Mouse (Mus musculus) heart, embryonic 13.5 days (tissue): Measurements from ENCODE around the gene Gli3. TPM values are rescaled to one million over a fixed set of nuclear protein-coding genes. Genes with fewer than 3 reads are reported as not detected.
A peak's percentile ranks its signal among the peaks of the same experiment; 100 is the strongest.

Experiments used
- ATAC-seq: fragments of 200-750 bp; cut with Nextera tagmentation; 2 replicates; pipeline ENCODE4 v1.8.0; 2017; ENCODE audit warnings: moderate TSS enrichment; ENCODE audit not compliant: insufficient number of reproducible peaks, low FRiP score, low TSS enrichment; ENCODE audit errors: extremely low read depth
- H3K27ac ChIP-seq: fragments of 300-500 bp; sonication (generic); replicated peaks from 2 replicates; pipeline ENCODE4 v1.5.1; 2015; ENCODE audit warnings: moderate library complexity, mild to moderate bottlenecking, inconsistent platforms
- H3K27me3 ChIP-seq: fragments of 300-500 bp; sonication (generic); replicated peaks from 2 replicates; pipeline ENCODE4 v1.6.1; 2015; ENCODE audit warnings: mild to moderate bottlenecking, inconsistent platforms
- H3K36me3 ChIP-seq: fragments of 300-500 bp; sonication (generic); 2 replicates; pipeline ENCODE4 v1.6.1; 2015; ENCODE audit warnings: mild to moderate bottlenecking, inconsistent platforms
- H3K4me1 ChIP-seq: fragments of 300-500 bp; sonication (generic); 2 replicates; pipeline ENCODE4 v1.6.1; 2015; ENCODE audit warnings: inconsistent platforms
- H3K4me2 ChIP-seq: fragments of 300-500 bp; sonication (generic); 2 replicates; pipeline ENCODE4 v1.6.1; 2015; ENCODE audit warnings: inconsistent platforms, mild to moderate bottlenecking, moderate library complexity
- H3K4me3 ChIP-seq: fragments of 300-500 bp; sonication (generic); 2 replicates; pipeline ENCODE4 v1.5.1; 2015; ENCODE audit warnings: moderate library complexity, mild to moderate bottlenecking, inconsistent platforms
- H3K9ac ChIP-seq: fragments of 300-500 bp; sonication (generic); 2 replicates; pipeline ENCODE4 v1.6.1; 2015; ENCODE audit warnings: inconsistent platforms, mild to moderate bottlenecking, moderate library complexity
- H3K9me3 ChIP-seq: fragments of 300-500 bp; sonication (generic); 2 replicates; pipeline ENCODE4 v1.6.1; 2016; ENCODE audit warnings: inconsistent platforms
- WGBS: fragments of 180-500 bp; shearing (Covaris S2); methylation state at CpG from one replicate; pipeline ENCODE4 v1.1.7; 2015; ENCODE audit warnings: mixed read lengths; 5-methylcytosine and 5-hydroxymethylcytosine counted together
- polyA plus RNA-seq: library from polyadenylated mRNA; unstranded; fragments of >200 nt; fragmentation: Nextera tagmentation; extraction: Ambion mirVana; gene quantifications from 2 replicates; pipeline ENCODE4 v1.2.1, GENCODE M21; 2015

Gli3 gene
- polyA plus RNA-seq, 1 experiment from 2014 or later = 7.4 TPM

DNA sequence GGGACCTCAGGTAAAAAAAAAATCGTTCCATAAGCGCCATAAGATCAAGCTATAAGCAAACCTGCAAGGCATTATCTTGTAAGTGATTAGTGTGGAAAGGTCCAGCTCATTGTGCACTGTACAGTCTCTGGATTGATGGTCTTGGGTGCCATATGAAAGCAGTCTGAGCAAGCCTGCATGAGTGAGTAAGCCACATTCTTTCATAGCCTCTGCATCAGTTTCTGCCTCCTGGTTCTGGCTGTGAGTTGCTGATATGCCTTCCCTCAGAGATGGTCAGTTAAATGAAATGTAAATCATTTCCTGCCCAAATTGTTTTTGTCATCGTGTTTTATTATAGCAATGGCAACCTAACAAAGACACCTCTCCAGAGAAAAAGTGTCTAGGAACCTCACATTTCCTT lies 98.4 kb downstream of the Gli3 start:
- H3K4me2 ChIP-seq = no peak overlapping the region
- no peak overlapping the region for H3K27ac ChIP-seq
- WGBS = 74% methylated on average over 3 of the region's 3 CpGs
- no peak overlapping the region for H3K4me3 ChIP-seq
- H3K9me3 ChIP-seq = no peaks in the 10 kb centered on the region
- ATAC-seq = no peak
- peaks cover 11% of the 10 kb centered on the region for H3K4me1 ChIP-seq
- H3K27me3 ChIP-seq = no peaks in the 10 kb centered on the region
- no peaks in the 10 kb centered on the region for H3K36me3 ChIP-seq
- no peak overlapping the region for H3K9ac ChIP-seq

DNA sequence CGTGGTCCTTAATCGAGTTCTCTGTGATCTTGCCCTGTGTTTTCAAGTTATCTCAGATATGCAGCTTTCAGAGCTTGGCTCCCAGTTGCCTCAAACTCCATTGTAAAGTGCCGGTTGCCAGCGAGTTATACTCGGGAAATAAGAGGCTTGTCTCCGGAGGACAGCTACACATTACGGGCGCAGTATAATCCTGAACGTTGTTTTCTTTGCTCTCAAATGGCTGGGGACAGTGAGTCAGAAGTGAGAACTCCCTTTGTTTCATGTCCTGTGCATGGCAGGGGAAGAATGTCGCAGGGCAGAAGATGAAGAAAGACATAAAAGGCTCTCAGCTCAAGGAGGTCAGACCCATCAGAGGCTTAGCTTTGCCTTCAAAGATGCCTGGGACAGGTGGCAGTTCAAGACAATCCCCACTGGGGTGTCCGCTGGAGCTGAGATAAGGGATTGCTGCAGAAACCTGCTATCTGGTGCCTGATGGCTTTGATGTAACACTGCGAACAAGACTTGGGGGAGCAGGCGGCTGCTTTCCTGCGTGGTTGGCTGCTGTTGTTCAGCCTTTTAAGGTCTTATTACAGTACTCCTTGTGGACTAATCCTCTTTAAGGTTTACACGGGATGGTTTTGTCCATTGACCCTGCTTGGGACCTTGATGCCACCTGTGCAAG lies 108.0 kb downstream of the Gli3 start:
- Histone ChIP-seq H3K27ac (no peak overlapping the region), H3K4me2 (peak overlapping the region; percentile 57), H3K4me1 (peaks cover 13% of the 10 kb centered on the region), H3K4me3 (peak overlapping the region; percentile 21; the same call in 1 of the 2 replicates), H3K9ac (peak overlapping the region; percentile 38; the same call in 1 of the 2 replicates), H3K27me3 (peaks cover 24% of the 10 kb centered on the region; the same call in 1 of the 2 replicates), H3K9me3 (no peaks in the 10 kb centered on the region), H3K36me3 (no peaks in the 10 kb centered on the region)
- WGBS = 12% methylated on average over 15 of the region's 15 CpGs
- ATAC-seq = no peak

DNA sequence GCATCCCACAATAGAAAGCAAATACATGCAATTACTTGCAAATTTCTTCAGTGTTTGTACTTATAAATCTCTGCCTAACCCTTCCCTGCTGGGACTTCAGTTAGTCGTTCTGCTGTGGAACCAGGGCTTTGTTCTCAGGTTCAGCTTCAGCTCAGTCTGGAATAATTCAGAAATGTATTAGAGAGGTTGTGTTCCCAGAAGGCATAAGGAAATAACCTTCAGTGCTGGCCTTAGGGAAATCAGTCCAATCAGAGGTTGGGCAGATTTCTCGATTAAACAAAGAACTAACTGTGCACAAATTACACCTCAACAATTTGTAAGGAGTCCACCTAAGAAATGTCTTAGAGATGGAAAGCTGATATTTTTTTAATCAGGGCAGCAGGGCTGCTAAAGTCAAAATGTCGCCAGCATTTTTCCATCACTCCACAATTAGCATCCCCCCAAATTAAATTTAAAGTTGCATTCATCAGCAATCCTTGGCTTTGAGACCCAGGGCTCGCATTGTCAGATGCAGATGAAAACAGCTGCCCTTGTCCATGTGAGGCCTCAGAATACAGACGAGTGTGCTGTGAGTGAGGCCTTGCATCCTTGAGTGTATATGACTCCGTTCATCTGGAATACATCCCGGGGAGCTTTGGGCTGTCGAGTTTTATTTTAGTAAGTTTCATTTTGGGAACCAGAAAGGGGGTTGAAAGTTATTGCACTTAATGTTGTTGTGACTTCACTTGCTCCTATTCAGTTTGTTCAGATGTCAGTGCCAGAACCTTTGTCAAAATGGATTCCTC lies 114.3 kb downstream of the Gli3 start:
- Histone ChIP-seq H3K9me3 (no peaks in the 10 kb centered on the region), H3K4me2 (no peak overlapping the region), H3K27me3 (peaks cover 3% of the 10 kb centered on the region; the same call in 1 of the 2 replicates), H3K27ac (no peak overlapping the region), H3K4me1 (no peaks in the 10 kb centered on the region), H3K36me3 (no peaks in the 10 kb centered on the region), H3K9ac (no peak overlapping the region), H3K4me3 (no peak overlapping the region)
- 73% methylated on average over 8 of the region's 8 CpGs for WGBS
- ATAC-seq = no peak

DNA sequence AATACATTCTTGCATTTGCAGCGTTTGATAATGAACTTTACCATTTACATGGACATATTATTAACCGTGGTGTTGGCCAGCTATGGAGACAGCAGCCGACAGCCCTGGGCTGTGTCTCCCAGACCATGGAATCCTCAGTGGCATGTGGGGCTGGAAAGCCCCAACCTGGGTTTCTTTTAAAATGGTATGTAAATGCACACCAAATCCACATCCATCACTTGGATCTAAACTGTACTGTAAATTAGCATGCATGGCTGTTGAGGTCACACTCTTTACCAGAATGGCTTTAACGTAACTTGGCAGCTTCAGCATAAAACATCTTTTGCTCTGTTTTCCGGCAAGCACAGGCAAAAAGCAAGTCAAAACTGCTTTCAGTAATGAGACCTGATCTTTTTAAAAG lies 117.4 kb downstream of the Gli3 start:
- no peak overlapping the region for H3K9ac ChIP-seq
- H3K27ac ChIP-seq = no peak overlapping the region
- no peak overlapping the region for H3K4me3 ChIP-seq
- no peak overlapping the region for H3K4me2 ChIP-seq
- no peaks in the 10 kb centered on the region for H3K4me1 ChIP-seq
- H3K27me3 ChIP-seq = no peaks in the 10 kb centered on the region
- no peaks in the 10 kb centered on the region for H3K9me3 ChIP-seq
- 80% methylated on average over 5 of the region's 5 CpGs for WGBS
- no peak for ATAC-seq
- H3K36me3 ChIP-seq = no peaks in the 10 kb centered on the region

DNA sequence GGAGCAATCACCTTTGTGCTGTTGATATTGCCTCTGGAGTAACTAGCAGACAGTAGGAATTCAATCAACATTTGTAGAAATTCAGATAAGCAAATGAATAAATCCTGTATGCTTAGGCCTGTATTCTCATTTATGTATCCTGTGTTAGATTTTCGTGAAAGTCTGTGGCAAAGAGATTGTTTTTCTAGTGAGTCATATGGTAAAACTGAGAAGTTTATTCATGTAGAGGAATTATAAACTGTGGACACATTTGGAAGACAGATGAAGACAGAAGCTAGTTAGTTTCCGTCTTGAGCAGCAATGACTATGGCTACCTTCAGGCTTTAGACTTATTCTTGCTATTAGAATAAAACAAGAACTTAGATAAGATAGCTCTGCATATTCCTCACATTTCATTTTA lies 122.9 kb downstream of the Gli3 start:
- Histone ChIP-seq H3K36me3 (no peaks in the 10 kb centered on the region), H3K9me3 (no peaks in the 10 kb centered on the region), H3K27ac (no peak overlapping the region), H3K4me1 (peaks cover 29% of the 10 kb centered on the region), H3K4me3 (no peak overlapping the region), H3K27me3 (peaks cover 31% of the 10 kb centered on the region), H3K9ac (no peak overlapping the region), H3K4me2 (no peak overlapping the region)
- WGBS = 50% methylated on average over 2 of the region's 2 CpGs
- no peak for ATAC-seq

DNA sequence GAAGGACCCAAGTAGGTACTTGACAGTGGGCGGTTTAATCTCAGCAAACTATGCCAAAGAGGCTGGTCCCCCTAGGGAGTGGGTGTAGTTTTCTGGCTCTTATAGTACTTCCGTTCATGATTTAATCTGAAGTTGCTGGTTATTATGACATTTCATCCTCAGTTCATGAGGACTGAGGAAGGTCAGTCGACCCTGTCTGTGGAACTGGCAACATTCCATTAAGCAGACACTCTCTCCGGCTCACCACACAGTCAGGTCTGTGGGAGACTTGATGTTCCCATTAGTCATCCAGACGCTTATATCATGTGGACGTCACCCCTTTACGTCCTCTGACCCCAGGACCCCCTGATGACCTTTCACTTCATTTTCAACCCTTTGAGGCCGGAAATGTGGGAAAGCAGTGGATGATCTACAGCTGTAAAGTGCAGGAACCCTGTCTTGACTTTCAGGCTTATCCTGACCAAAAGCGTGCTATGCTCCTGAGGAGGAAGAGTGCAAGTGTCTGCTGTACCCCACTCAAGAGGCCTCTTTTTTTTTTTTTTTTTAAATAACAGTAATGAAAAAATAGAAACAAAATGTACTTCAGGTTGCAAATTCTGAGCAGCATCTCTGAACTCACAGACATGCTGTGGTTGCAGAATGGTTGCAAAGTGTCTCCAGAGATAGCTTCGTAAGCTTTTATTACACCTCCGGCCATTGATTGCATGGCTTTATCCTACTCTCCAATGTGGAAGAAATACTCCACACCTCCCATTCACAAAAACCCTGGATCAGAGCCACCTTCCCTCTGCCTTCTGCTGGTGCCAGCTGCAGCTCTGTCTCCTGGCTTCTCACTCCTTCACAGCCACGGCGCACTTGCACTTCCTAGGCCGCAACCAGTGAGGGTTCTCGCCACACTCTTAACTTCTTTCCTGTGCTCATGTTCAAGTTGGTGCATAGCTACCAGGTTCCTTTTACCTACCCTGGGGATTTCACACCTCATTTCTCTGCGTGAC lies 125.5 kb downstream of the Gli3 start:
- Histone ChIP-seq H3K27ac (no peak overlapping the region), H3K36me3 (no peaks in the 10 kb centered on the region), H3K9me3 (no peaks in the 10 kb centered on the region), H3K4me2 (no peak overlapping the region), H3K4me1 (peaks cover 29% of the 10 kb centered on the region), H3K27me3 (peaks cover 52% of the 10 kb centered on the region), H3K9ac (no peak overlapping the region), H3K4me3 (no peak overlapping the region)
- WGBS = 59% methylated on average over 16 of the region's 16 CpGs
- no peak for ATAC-seq

DNA sequence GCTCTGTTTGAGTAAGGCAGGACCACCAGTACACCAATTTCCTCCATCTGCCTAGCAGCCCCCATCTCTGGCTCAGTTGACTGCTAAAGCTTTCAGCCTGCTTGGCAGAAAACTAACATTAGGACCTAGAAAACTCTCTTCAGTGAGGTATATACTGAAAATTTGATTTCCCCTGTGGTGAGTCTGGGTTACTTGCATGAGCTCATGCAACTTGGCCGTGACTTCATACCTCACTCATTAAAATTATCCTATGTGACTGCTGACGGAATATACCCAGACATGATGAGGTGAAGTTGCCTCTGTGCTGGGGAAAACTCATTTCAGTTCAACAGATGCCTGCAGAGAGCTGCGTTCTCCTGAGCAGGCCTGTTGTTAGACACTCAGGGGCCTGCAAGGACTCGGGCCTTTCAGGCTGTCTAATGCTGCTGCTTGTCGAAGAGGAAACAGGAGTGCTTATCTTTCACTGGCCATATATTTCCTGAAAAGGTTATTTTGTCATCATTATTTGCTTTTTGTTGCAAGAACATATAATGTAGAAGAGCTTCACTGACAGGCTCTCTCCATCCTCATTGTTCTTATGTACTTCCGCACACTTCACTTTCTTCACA lies 127.4 kb downstream of the Gli3 start:
- H3K9ac ChIP-seq = no peak overlapping the region
- WGBS = 55% methylated on average over 6 of the region's 6 CpGs
- H3K4me2 ChIP-seq = no peak overlapping the region
- H3K9me3 ChIP-seq = no peaks in the 10 kb centered on the region
- H3K4me3 ChIP-seq = no peak overlapping the region
- H3K36me3 ChIP-seq = no peaks in the 10 kb centered on the region
- H3K4me1 ChIP-seq = peaks cover 29% of the 10 kb centered on the region
- H3K27ac ChIP-seq = peak overlapping the region; percentile 25; the same call in 1 of the 2 replicates
- ATAC-seq = no peak; the same call in 1 of the 2 replicates
- H3K27me3 ChIP-seq = peaks cover 68% of the 10 kb centered on the region

DNA sequence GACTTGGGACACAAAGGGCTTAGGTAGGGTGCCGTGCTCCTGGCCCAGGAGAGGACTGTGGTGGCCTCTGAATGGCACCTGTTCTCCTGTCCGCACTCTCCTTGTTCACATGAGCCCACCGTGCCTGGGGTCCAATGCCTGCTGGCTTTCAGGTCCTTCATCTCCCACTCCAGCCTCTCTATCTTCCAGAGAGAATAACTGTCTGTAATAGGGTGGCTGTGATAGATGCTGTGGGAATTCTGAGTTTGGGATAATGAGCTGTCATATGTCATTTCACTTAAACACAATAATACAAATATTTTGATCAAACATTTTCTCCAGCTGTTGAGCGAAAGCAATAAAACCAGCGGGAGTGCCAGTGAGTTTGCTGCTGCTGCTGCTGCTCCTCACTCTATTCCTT lies 133.6 kb downstream of the Gli3 start:
- no peak for ATAC-seq
- WGBS = 58% methylated on average over 5 of the region's 5 CpGs

DNA sequence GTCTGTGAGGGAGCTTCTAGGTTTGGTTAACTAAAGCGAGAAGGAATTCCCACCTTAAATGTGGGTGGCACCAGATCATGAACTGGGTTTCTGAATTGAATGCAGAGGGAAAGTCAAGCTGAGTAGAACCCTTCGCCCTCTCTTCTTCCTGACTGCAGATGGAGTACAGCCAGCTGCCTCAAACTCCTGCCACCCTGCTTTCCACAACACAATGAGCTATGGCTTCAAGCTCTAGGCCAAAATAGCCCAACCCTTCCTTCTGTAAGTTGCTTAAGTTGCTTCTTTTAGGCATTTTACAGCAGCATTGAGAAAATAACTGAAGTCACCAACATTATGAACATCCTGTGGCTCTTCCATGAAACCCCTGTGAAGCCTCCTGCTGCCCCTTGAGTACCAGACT lies 136.7 kb downstream of the Gli3 start:
- 74% methylated on average over 2 of the region's 2 CpGs for WGBS
- no peak for ATAC-seq

More for the DNA sequence above, 133.6 kb downstream of the Gli3 start:
- no peak overlapping the region for H3K9ac ChIP-seq
- no peak overlapping the region for H3K4me3 ChIP-seq
- H3K27me3 ChIP-seq = peaks cover 80% of the 10 kb centered on the region
- no peak overlapping the region for H3K27ac ChIP-seq
- H3K4me1 ChIP-seq = peaks cover 24% of the 10 kb centered on the region
- H3K36me3 ChIP-seq = no peaks in the 10 kb centered on the region
- H3K4me2 ChIP-seq = no peak overlapping the region
- H3K9me3 ChIP-seq = no peaks in the 10 kb centered on the region

DNA sequence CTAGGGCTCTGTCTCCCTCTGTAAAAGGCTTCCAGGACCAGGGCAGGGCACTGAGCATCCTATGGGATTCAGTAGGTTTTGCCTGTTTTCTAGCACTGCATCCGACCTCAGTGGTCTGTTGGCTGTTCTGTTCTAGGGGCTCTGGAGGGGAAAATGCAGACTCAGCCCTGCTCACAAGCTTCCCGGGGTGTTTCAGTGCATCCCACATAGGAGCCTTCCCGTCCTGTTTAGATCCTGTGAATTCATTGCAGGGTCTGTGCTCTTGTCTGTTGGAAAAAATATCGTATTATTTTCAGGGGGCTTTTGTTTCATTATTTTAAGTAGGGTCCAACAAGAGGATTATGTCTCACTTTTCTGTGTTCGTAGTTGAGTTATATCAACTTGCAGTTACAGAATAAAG lies 139.1 kb downstream of the Gli3 start:
- no peak overlapping the region for H3K9ac ChIP-seq
- H3K9me3 ChIP-seq = no peaks in the 10 kb centered on the region
- no peak overlapping the region for H3K4me3 ChIP-seq
- no peak for ATAC-seq
- H3K4me1 ChIP-seq = peaks cover 28% of the 10 kb centered on the region
- 36% methylated on average over 5 of the region's 5 CpGs for WGBS
- H3K4me2 ChIP-seq = no peak overlapping the region
- H3K36me3 ChIP-seq = no peaks in the 10 kb centered on the region
- no peak overlapping the region for H3K27ac ChIP-seq
- peaks cover 63% of the 10 kb centered on the region for H3K27me3 ChIP-seq

More for the DNA sequence above, 136.7 kb downstream of the Gli3 start:
- H3K36me3 ChIP-seq = no peaks in the 10 kb centered on the region
- H3K9ac ChIP-seq = no peak overlapping the region
- H3K27me3 ChIP-seq = peaks cover 69% of the 10 kb centered on the region
- no peaks in the 10 kb centered on the region for H3K9me3 ChIP-seq
- H3K4me1 ChIP-seq = peaks cover 41% of the 10 kb centered on the region
- no peak overlapping the region for H3K27ac ChIP-seq
- H3K4me2 ChIP-seq = no peak overlapping the region
- H3K4me3 ChIP-seq = no peak overlapping the region
